Mouse (Mus musculus) spleen, postnatal 4 days (tissue): Measurements from ENCODE around the gene Lrp5.

Experiments
- DNase-seq, 2 experiments: peaks; one replicate each; pipeline ENCODE4 v3.0.0; 2022; ENCODE audit warnings: low spot score in 2 of 2

Gene Lrp5

GRCm38 (mm10) chr19:3656144-3656543 is 30.2 kb downstream of the Lrp5 start:
- no peak for DNase-seq

- no peak for DNase-seq
Observed at GRCm38 (mm10) chr19:3654940-3655339, 31.4 kb downstream of the Lrp5 start.

- no peak for DNase-seq
Observed at GRCm38 (mm10) chr19:3654058-3654457, 32.3 kb downstream of the Lrp5 start.

GRCm38 (mm10) chr19:3653508-3653907 is 32.9 kb downstream of the Lrp5 start:
- DNase-seq, result no peak

GRCm38 (mm10) chr19:3651989-3652388 is 34.4 kb downstream of the Lrp5 start:
- no peak for DNase-seq

GRCm38 (mm10) chr19:3651220-3651619 is 35.1 kb downstream of the Lrp5 start:
- no peak for DNase-seq

- no peak for DNase-seq
Observed at GRCm38 (mm10) chr19:3650448-3650847, 35.9 kb downstream of the Lrp5 start.

GRCm38 (mm10) chr19:3648830-3649450 is 37.4 kb downstream of the Lrp5 start:
- DNase-seq, result no peak

GRCm38 (mm10) chr19:3647999-3648398 is 38.4 kb downstream of the Lrp5 start:
- DNase-seq, result no peak

- no peak for DNase-seq
Observed at GRCm38 (mm10) chr19:3645813-3646212, 40.6 kb downstream of the Lrp5 start.

GRCm38 (mm10) chr19:3645318-3645717 is 41.0 kb downstream of the Lrp5 start:
- no peak for DNase-seq

- DNase-seq, result no peak
Observed at GRCm38 (mm10) chr19:3639561-3639960, 46.8 kb downstream of the Lrp5 start.

GRCm38 (mm10) chr19:3638698-3639097 is 47.7 kb downstream of the Lrp5 start:
- DNase-seq, result peak in 1 of 2 experiments; percentile 28

GRCm38 (mm10) chr19:3632018-3632417 is 54.3 kb downstream of the Lrp5 start:
- no peak for DNase-seq

- no peak for DNase-seq
Observed at GRCm38 (mm10) chr19:3631431-3631830, 54.9 kb downstream of the Lrp5 start.

- DNase-seq, result no peak
Observed at GRCm38 (mm10) chr19:3630486-3630885, 55.9 kb downstream of the Lrp5 start.

GRCm38 (mm10) chr19:3630027-3630426 is 56.3 kb downstream of the Lrp5 start:
- no peak for DNase-seq

- DNase-seq, result no peak
Observed at GRCm38 (mm10) chr19:3628223-3628622, 58.1 kb downstream of the Lrp5 start.

GRCm38 (mm10) chr19:3625111-3625510 is 61.3 kb downstream of the Lrp5 start:
- no peak for DNase-seq

GRCm38 (mm10) chr19:3623824-3624223 is 62.5 kb downstream of the Lrp5 start:
- DNase-seq, result peak; percentile 50 to 74

- DNase-seq, result no peak
Observed at GRCm38 (mm10) chr19:3623294-3623693, 63.1 kb downstream of the Lrp5 start.

- no peak for DNase-seq
Observed at GRCm38 (mm10) chr19:3620871-3621270, 65.5 kb downstream of the Lrp5 start.

GRCm38 (mm10) chr19:3619359-3619758 is 67.0 kb downstream of the Lrp5 start:
- DNase-seq, result no peak

- no peak for DNase-seq
Observed at GRCm38 (mm10) chr19:3613991-3614390, 72.4 kb downstream of the Lrp5 start.
